Mouse (Mus musculus) olfactory bulb, adult 2 months (tissue): ENCODE data around the gene Ppp1r14b.

ENCODE experiments used
- CTCF ChIP-seq: fragments of 200-500 bp; IDR thresholded peaks from 2 replicates; pipeline ENCODE4 v1.5.1; 2012; ENCODE audit warnings: low read depth, mild to moderate bottlenecking, low read length, moderate library complexity; ENCODE audit not compliant: insufficient read depth
- POLR2A ChIP-seq: fragments of 200-500 bp; IDR thresholded peaks from 2 replicates; pipeline ENCODE4 v1.6.1; 2012; ENCODE audit warnings: mild to moderate bottlenecking, low read depth, low read length, moderate library complexity; ENCODE audit not compliant: insufficient read depth

DNA sequence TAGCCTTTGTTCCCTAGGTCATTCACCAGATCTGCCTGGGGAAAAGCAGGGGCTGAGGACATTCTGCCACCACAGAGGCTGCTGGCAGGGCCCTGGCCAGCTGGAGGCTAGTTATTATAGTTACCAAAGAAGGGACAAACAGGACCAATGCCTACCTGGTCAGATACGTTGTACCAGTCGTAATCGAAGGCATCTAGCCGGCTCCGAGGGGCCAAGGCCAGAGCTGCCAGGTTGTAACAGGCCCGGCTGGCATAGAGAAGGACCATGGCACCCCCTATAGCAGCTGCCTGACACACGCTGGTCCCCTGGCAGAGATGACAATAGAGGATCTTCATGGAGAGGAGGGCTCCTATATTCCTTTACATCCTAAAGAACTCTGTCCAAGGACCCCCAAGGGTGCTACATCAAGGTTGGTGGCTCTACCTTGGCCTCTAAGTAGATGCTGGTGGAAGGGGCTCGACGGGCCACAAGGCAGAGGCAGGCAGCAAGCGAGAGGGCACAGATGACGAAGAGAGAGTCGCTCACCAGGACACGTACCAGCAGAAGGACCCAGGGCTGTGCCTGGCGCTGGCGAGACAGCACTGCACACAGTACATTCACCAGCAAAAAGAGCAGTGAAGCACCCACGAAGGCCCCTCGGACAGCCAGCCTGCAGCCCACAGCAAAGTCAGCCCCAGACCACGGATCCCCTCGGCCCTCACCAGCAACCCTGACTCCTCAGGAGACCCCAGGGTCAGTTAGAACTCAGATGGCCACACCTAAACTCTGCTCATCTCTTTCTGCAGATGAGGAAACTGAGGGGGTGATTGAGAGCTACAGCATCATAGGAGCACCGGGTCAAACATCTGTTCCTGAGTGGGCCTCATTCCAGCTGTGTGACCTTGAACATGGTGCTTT is 35.4 kb upstream of the Ppp1r14b start:
- TF ChIP-seq POLR2A (0 out of 2 replicates have a peak, but pooled peaks have one; percentile 14), CTCF (no peak)
